Mouse (Mus musculus) liver, postnatal 0 days (tissue): ENCODE results near the gene Exosc8. TPM values are rescaled to one million over a fixed set of nuclear protein-coding genes. Genes with fewer than 3 reads are reported as not detected.

Experiments
- ATAC-seq: fragments of 200-750 bp; cut with Nextera tagmentation; 2 replicates; pipeline ENCODE4 v1.8.0; 2017; ENCODE audit warnings: mild to moderate bottlenecking, moderate library complexity
- DNase-seq: peaks from one replicate; pipeline ENCODE4 v3.0.0-alpha.2; 2016
- H3K27ac ChIP-seq: fragments of 300-500 bp; sonication (generic); 2 replicates; pipeline ENCODE4 v1.5.1; 2014; ENCODE audit warnings: antibody characterized with exemption, moderate library complexity, mild to moderate bottlenecking, low read depth
- H3K27me3 ChIP-seq: fragments of 300-500 bp; sonication (generic); 2 replicates; pipeline ENCODE4 v1.6.1; 2014; ENCODE audit warnings: low read length, control low read depth, mixed read lengths; ENCODE audit not compliant: insufficient read depth
- H3K36me3 ChIP-seq: fragments of 300-500 bp; sonication (generic); replicated peaks from 2 replicates; pipeline ENCODE4 v1.6.1; 2014; ENCODE audit warnings: mild to moderate bottlenecking, control low read depth, low read length, moderate library complexity, mixed read lengths; ENCODE audit not compliant: insufficient read depth
- H3K4me1 ChIP-seq: fragments of 300-500 bp; sonication (generic); 2 replicates; pipeline ENCODE4 v1.6.1; 2014; ENCODE audit warnings: antibody characterized with exemption, mild to moderate bottlenecking, control low read depth; ENCODE audit not compliant: insufficient read depth
- H3K4me2 ChIP-seq: fragments of 300-500 bp; sonication (generic); 2 replicates; pipeline ENCODE4 v1.6.1; 2014; ENCODE audit warnings: low read depth, mild to moderate bottlenecking, low read length, moderate library complexity, mixed read lengths
- H3K4me3 ChIP-seq: fragments of 300-500 bp; sonication (generic); 2 replicates; pipeline ENCODE4 v1.5.1; 2014; ENCODE audit warnings: low read depth, low read length
- H3K9ac ChIP-seq: fragments of 300-500 bp; sonication (generic); replicated peaks from 2 replicates; pipeline ENCODE4 v1.6.1; 2014; ENCODE audit warnings: mild to moderate bottlenecking, moderate library complexity
- H3K9me3 ChIP-seq: fragments of 300-500 bp; sonication (generic); 2 replicates; pipeline ENCODE4 v1.6.1; 2016; ENCODE audit warnings: mild to moderate bottlenecking, control low read depth, low read length, mixed read lengths
- CTCF ChIP-seq: sonication (generic); IDR thresholded peaks from 2 replicates; pipeline ENCODE4 v1.5.1; 2016; ENCODE audit warnings: antibody characterized with exemption, low read depth
- EP300 ChIP-seq: IDR thresholded peaks from 2 replicates; pipeline ENCODE4 v1.6.1; 2016; ENCODE audit warnings: antibody characterized with exemption, low read depth, mild to moderate bottlenecking
- WGBS: fragments of 180-500 bp; shearing (Covaris S2); extraction: QIAGEN DNeasy Blood & Tissue Kit; methylation state at CpG from one replicate; pipeline ENCODE4 v1.1.7; 2014; ENCODE audit not compliant: insufficient replicate concordance; 5-methylcytosine and 5-hydroxymethylcytosine counted together
- polyA plus RNA-seq: library from polyadenylated mRNA; unstranded; fragments of >200 nt; fragmentation: Nextera tagmentation; extraction: Ambion mirVana; gene quantifications from 2 replicates; pipeline ENCODE4 v1.2.1, GENCODE M21; 2015

Gene Exosc8
- polyA plus RNA-seq, 1 experiment from 2014 or later = 42.7 TPM

GRCm38 (mm10) chr3:54692202-54693055 is 42.8 kb downstream of the Exosc8 start, which contains the start of gene Supt20:
Supt20 (plus strand) TSS chr3:54692807.
- H3K4me2 ChIP-seq = peak within 1 kb of the TSS; percentile 90
- peak within 1 kb of the TSS; percentile 70 for H3K4me3 ChIP-seq
- peaks cover 19% of the 10 kb centered on the region for H3K36me3 ChIP-seq
- WGBS = under 1% methylated on average over 62 of the region's 65 CpGs
- H3K27ac ChIP-seq = peak within 1 kb of the TSS; percentile 92
- ATAC-seq (peak; percentile 100), DNase-seq (peak; percentile 97)
- TF ChIP-seq CTCF (no peak), EP300 (peak; percentile 47; the same call in 1 of the 2 replicates)
- peak within 1 kb of the TSS; percentile 68 for H3K9ac ChIP-seq
- no peaks in the 10 kb centered on the region for H3K9me3 ChIP-seq
- H3K4me1 ChIP-seq = peaks cover 11% of the 10 kb centered on the region; the same call in 1 of the 2 replicates
- no peaks in the 10 kb centered on the region for H3K27me3 ChIP-seq

GRCm38 (mm10) chr3:54689091-54689490 is 46.1 kb downstream of the Exosc8 start:
- H3K27me3 ChIP-seq = no peaks in the 10 kb centered on the region
- no peak overlapping the region for H3K4me3 ChIP-seq
- H3K36me3 ChIP-seq = no peaks in the 10 kb centered on the region
- 0 out of 2 replicates have a peak, but pooled peaks cover 4% of the 10 kb centered on the region for H3K4me1 ChIP-seq
- H3K27ac ChIP-seq = no peak overlapping the region
- TF ChIP-seq CTCF (peak; percentile 54), EP300 (no peak)
- no peak for ATAC-seq
- H3K9ac ChIP-seq = no peak overlapping the region
- 35% methylated on average over 2 of the region's 2 CpGs for WGBS
- H3K9me3 ChIP-seq = no peaks in the 10 kb centered on the region
- no peak overlapping the region for H3K4me2 ChIP-seq
- no peak for DNase-seq

- H3K9me3 ChIP-seq = no peaks in the 10 kb centered on the region
- H3K27ac ChIP-seq = no peak overlapping the region
- H3K9ac ChIP-seq = no peak overlapping the region
- no peak for ATAC-seq
- no peak overlapping the region for H3K4me3 ChIP-seq
- no peak for TF ChIP-seq EP300
- no peak for TF ChIP-seq CTCF
- 60% methylated on average over 2 of the region's 2 CpGs for WGBS
- H3K36me3 ChIP-seq = no peaks in the 10 kb centered on the region
- H3K4me2 ChIP-seq = no peak overlapping the region
- H3K27me3 ChIP-seq = no peaks in the 10 kb centered on the region
- H3K4me1 ChIP-seq = 0 out of 2 replicates have a peak, but pooled peaks cover 4% of the 10 kb centered on the region
- no peak for DNase-seq
Observed at GRCm38 (mm10) chr3:54687245-54687644, 47.9 kb downstream of the Exosc8 start.

- TF ChIP-seq CTCF = no peak
- no peak for TF ChIP-seq EP300
- no peak for DNase-seq
- no peak for ATAC-seq
- no peak overlapping the region for H3K4me2 ChIP-seq
- WGBS = 86% methylated on average over 3 of the region's 3 CpGs
- H3K36me3 ChIP-seq = no peaks in the 10 kb centered on the region
- no peak overlapping the region for H3K27ac ChIP-seq
- peaks cover 8% of the 10 kb centered on the region for H3K4me1 ChIP-seq
- no peaks in the 10 kb centered on the region for H3K9me3 ChIP-seq
- H3K4me3 ChIP-seq = no peak overlapping the region
- no peak overlapping the region for H3K9ac ChIP-seq
- H3K27me3 ChIP-seq = no peaks in the 10 kb centered on the region
Observed at GRCm38 (mm10) chr3:54685202-54685601, 50.0 kb downstream of the Exosc8 start.

GRCm38 (mm10) chr3:54681310-54682204 is 53.6 kb downstream of the Exosc8 start:
- Histone ChIP-seq H3K9ac (no peak overlapping the region), H3K4me1 (peaks cover 8% of the 10 kb centered on the region), H3K4me2 (0 out of 2 replicates have a peak overlapping the region, but pooled peaks have one; percentile 16), H3K4me3 (no peak overlapping the region), H3K36me3 (no peaks in the 10 kb centered on the region), H3K27ac (peak overlapping the region; percentile 44; the same call in 1 of the 2 replicates), H3K9me3 (no peaks in the 10 kb centered on the region), H3K27me3 (no peaks in the 10 kb centered on the region)
- ATAC-seq (no peak), DNase-seq (no peak)
- no peak for TF ChIP-seq EP300
- TF ChIP-seq CTCF = no peak
- 34% methylated on average over 6 of the region's 6 CpGs for WGBS

Other genes starting within 250 kb of the Exosc8 start
- gene Supt20, start 42.6 kb downstream of the Exosc8 start, polyA plus RNA-seq = 17.2 and 19.9 TPM in 2 replicates
- gene Gm21958, start 21.0 kb downstream of the Exosc8 start, polyA plus RNA-seq = not detected in 2 replicates
- 41.4 and 43.4 TPM in 2 replicates for gene Alg5, start 146 bp upstream of the Exosc8 start, polyA plus RNA-seq
- gene Smad9, start 20.2 kb upstream of the Exosc8 start, polyA plus RNA-seq = 0.86 and 1.4 TPM in 2 replicates
- gene Rfxap, start 72.4 kb upstream of the Exosc8 start, polyA plus RNA-seq = 12.8 and 16.6 TPM in 2 replicates
- 0.11 and 0.16 TPM in 2 replicates for gene Sertm1, start 180.5 kb upstream of the Exosc8 start, polyA plus RNA-seq